Mouse (Mus musculus): ENCODE measurements around the gene Pold4. TPM values are rescaled to one million over a fixed set of nuclear protein-coding genes. Genes with fewer than 3 reads are reported as not detected.

Pold4 gene
- total and polyA plus RNA-seq, 3 experiments: 36.8 to 76.4 (median 53.4) TPM

- peaks cover 8% of the 10 kb centered on the region for H3K27me3 ChIP-seq (replicated peaks)
- H3K27ac ChIP-seq (ENCODE audit: insufficient read depth, low read depth): 0 out of 2 replicates have a peak overlapping the region, but pooled peaks have one; percentile 43
- TF ChIP-seq PAX5 (IDR thresholded peaks at IDR 0.05; ENCODE audit: low read length) (no peak), MAFK (IDR thresholded peaks at IDR 0.05; ENCODE audit: insufficient replicate concordance, low read length) (no peak), NELFE (IDR thresholded peaks at IDR 0.05; ENCODE audit: low read depth, low read length) (no peak), GABPA (IDR thresholded peaks at IDR 0.05; ENCODE audit: insufficient replicate concordance, low read depth, low read length) (no peak), BHLHE40 (IDR thresholded peaks at IDR 0.05; ENCODE audit: low read depth, low read length) (no peak), MXI1 (IDR thresholded peaks at IDR 0.05; ENCODE audit: low read depth, low read length) (no peak), ZKSCAN1 (IDR thresholded peaks at IDR 0.05; ENCODE audit: borderline replicate concordance, low read depth, low read length) (no peak), E2F4 (IDR thresholded peaks at IDR 0.05; ENCODE audit: insufficient replicate concordance, low read depth, low read length) (no peak), ZC3H11A (IDR thresholded peaks at IDR 0.05; ENCODE audit: low read depth, low read length) (no peak), TBP (conservative IDR thresholded peaks at IDR 0.05; ENCODE audit: low read depth, low read length) (no peak), POLR2AphosphoS2 (IDR thresholded peaks at IDR 0.05; ENCODE audit: low read depth, low read length) (no peak)
- no peak for DNase-seq (ENCODE audit: extremely low read depth)
- no peaks in the 10 kb centered on the region for H3K79me2 ChIP-seq (replicated peaks; ENCODE audit: control insufficient read depth, extremely low read depth, insufficient read depth, poor library complexity, severe bottlenecking)
- H3K4me3 ChIP-seq (replicated peaks in 1 of 3; ENCODE audit: low read depth in 2 of 3, low read length in 2 of 3, poor library complexity in 1 of 3): no peak overlapping the region
- dilution Hi-C loops (cut with MboI; ENCODE audit: extremely low pct_ligation_motif_present, extremely low pct_unique_long_range_greater_than_20kb, low sequenced_read_pairs): no loop called here
- no peaks in the 10 kb centered on the region for H3K9me3 ChIP-seq (replicated peaks; ENCODE audit: low read length)
- H3K36me3 ChIP-seq (replicated peaks in 1 of 2; ENCODE audit: control insufficient read depth in 1 of 2, insufficient read depth in 1 of 2, low read length in 1 of 2): peaks cover 0 to 5% of the 10 kb centered on the region in 2 experiments
- H3K4me2 ChIP-seq (ENCODE audit: insufficient read depth, low read depth, poor library complexity, severe bottlenecking): no peak overlapping the region
- in situ Hi-C loops (cut with MboI; ENCODE audit: low pct_ligation_motif_present, low pct_unique_long_range_greater_than_20kb, low sequenced_read_pairs): no loop called here
- H3K9ac ChIP-seq (ENCODE audit: insufficient read depth, low read depth): no peak overlapping the region
- peaks cover 24 to 63% of the 10 kb centered on the region in 2 experiments for H3K4me1 ChIP-seq (ENCODE audit: control insufficient read depth in 1 of 2, insufficient read depth in 2 of 2)
These were observed 1.3 kb upstream of the Pold4 start for GRCm38 (mm10) chr19:4230415-4230814.

- H3K9me3 ChIP-seq (replicated peaks; ENCODE audit: low read length): no peaks in the 10 kb centered on the region
- peak overlapping the region; percentile 82 for H3K4me2 ChIP-seq (ENCODE audit: insufficient read depth, low read depth, poor library complexity, severe bottlenecking)
- H3K27me3 ChIP-seq (replicated peaks): peaks cover 6% of the 10 kb centered on the region
- dilution Hi-C loops (cut with MboI; ENCODE audit: extremely low pct_ligation_motif_present, extremely low pct_unique_long_range_greater_than_20kb, low sequenced_read_pairs): no loop called here
- TF ChIP-seq JUND (conservative IDR thresholded peaks at IDR 0.05; ENCODE audit: low read depth, low read length): no peak
- TF ChIP-seq IRF4 (IDR thresholded peaks at IDR 0.05; ENCODE audit: low read depth, low read length): no peak
- TF ChIP-seq CHD1 (IDR thresholded peaks at IDR 0.05; ENCODE audit: low read depth, low read length): 0 out of 2 replicates have a peak, but pooled peaks have one; percentile 24
- TF ChIP-seq MEF2A (IDR thresholded peaks at IDR 0.05; ENCODE audit: borderline replicate concordance, low read depth, low read length): 0 out of 2 replicates have a peak, but pooled peaks have one; percentile 23
- no peak for TF ChIP-seq ZMIZ1 (IDR thresholded peaks at IDR 0.05; ENCODE audit: low read depth, low read length)
- TF ChIP-seq SIN3A (IDR thresholded peaks at IDR 0.05; ENCODE audit: low read length): 0 out of 2 replicates have a peak, but pooled peaks have one; percentile 6
- no peak for TF ChIP-seq TBP (conservative IDR thresholded peaks at IDR 0.05; ENCODE audit: low read depth, low read length)
- TF ChIP-seq BHLHE40 (IDR thresholded peaks at IDR 0.05; ENCODE audit: low read depth, low read length): no peak
- TF ChIP-seq NELFE (IDR thresholded peaks at IDR 0.05; ENCODE audit: low read depth, low read length): no peak
- H3K4me1 ChIP-seq (ENCODE audit: control insufficient read depth in 1 of 2, insufficient read depth in 2 of 2): peaks cover 24 to 53% of the 10 kb centered on the region in 2 experiments
- in situ Hi-C loops (cut with MboI; ENCODE audit: low pct_ligation_motif_present, low pct_unique_long_range_greater_than_20kb, low sequenced_read_pairs): no loop called here
- H3K36me3 ChIP-seq (replicated peaks in 1 of 2; ENCODE audit: control insufficient read depth in 1 of 2, insufficient read depth in 1 of 2, low read length in 1 of 2): peaks cover 0 to 5% of the 10 kb centered on the region in 2 experiments
- peak overlapping the region; percentile 82 for H3K9ac ChIP-seq (ENCODE audit: insufficient read depth, low read depth)
- peak overlapping the region; percentile 63 to 75 (median 68) for H3K4me3 ChIP-seq (replicated peaks in 1 of 3; ENCODE audit: low read depth in 2 of 3, low read length in 2 of 3, poor library complexity in 1 of 3)
- peak overlapping the region; percentile 88 for H3K27ac ChIP-seq (ENCODE audit: insufficient read depth, low read depth)
- DNase-seq (ENCODE audit: extremely low read depth): peak; percentile 33
- H3K79me2 ChIP-seq (replicated peaks; ENCODE audit: control insufficient read depth, extremely low read depth, insufficient read depth, poor library complexity, severe bottlenecking): no peaks in the 10 kb centered on the region
These were observed 480 bp downstream of the Pold4 start for GRCm38 (mm10) chr19:4232186-4232572.

Measured in CH12.LX (cell line).